Mouse (Mus musculus) myocyte (in vitro differentiated cells): ENCODE measurements at regions not wholly inside any gene's neighbourhood (a gene's known extent, or its start where the extent isn't known, plus 50 kb on each side); places are given as distances from the start of the nearest gene placed in this dataset.

Experiments used
- H3K27me3 ChIP-seq: one replicate; pipeline ENCODE4 v1.6.1; 2011; ENCODE audit not compliant: control insufficient read depth, insufficient read depth, insufficient read length
- H3K36me3 ChIP-seq: one replicate; pipeline ENCODE4 v1.6.1; 2011; ENCODE audit not compliant: control insufficient read depth, insufficient read depth
- H3K4me2 ChIP-seq: one replicate; pipeline ENCODE4 v1.6.1; 2011; ENCODE audit warnings: low read depth, control low read depth
- H3K4me3 ChIP-seq: one replicate; pipeline ENCODE4 v1.5.1; 2011; ENCODE audit warnings: mild to moderate bottlenecking, control low read depth, moderate library complexity
- H3K79me2 ChIP-seq: one replicate; pipeline ENCODE4 v1.6.1; 2011; ENCODE audit not compliant: control insufficient read depth, insufficient read depth
- H3ac ChIP-seq: one replicate; pipeline ENCODE4 v1.6.1; 2011; ENCODE audit not compliant: control insufficient read depth, insufficient read length
- CEBPB ChIP-seq: IDR thresholded peaks from 2 replicates; pipeline ENCODE4 v1.6.1; 2011; ENCODE audit warnings: mild to moderate bottlenecking, moderate library complexity; ENCODE audit not compliant: poor library complexity, insufficient read depth, severe bottlenecking
- E2F4 ChIP-seq: IDR thresholded peaks from one replicate; pipeline ENCODE4 v1.6.1; 2011; ENCODE audit warnings: mild to moderate bottlenecking, control low read depth, moderate library complexity; ENCODE audit not compliant: insufficient read depth
- MAX ChIP-seq: IDR thresholded peaks from one replicate; pipeline ENCODE4 v1.6.1; 2011; ENCODE audit warnings: low read depth, mild to moderate bottlenecking, control low read depth
- MYOD1 ChIP-seq, 3 experiments: IDR thresholded peaks; one replicate each; pipeline ENCODE4 v1.6.1; 2011; ENCODE audit warnings: control low read depth in 2 of 3, low read depth in 2 of 3, mild to moderate bottlenecking in 2 of 3, moderate library complexity in 1 of 3; ENCODE audit not compliant: insufficient read length in 2 of 3, control insufficient read depth in 1 of 3
- MYOG ChIP-seq, 3 experiments: IDR thresholded peaks; one replicate each; pipeline ENCODE4 v1.6.1; 2011; ENCODE audit warnings: control low read depth in 2 of 3, low read depth in 2 of 3, mild to moderate bottlenecking in 2 of 3; ENCODE audit not compliant: insufficient read length in 2 of 3, control insufficient read depth in 1 of 3, insufficient read depth in 1 of 3
- POLR2A ChIP-seq: IDR thresholded peaks from one replicate; pipeline ENCODE4 v1.6.1; 2011; ENCODE audit warnings: low read depth, mild to moderate bottlenecking, control low read depth, moderate library complexity; ENCODE audit not compliant: insufficient read length
- POLR2AphosphoS2 ChIP-seq: IDR thresholded peaks from one replicate; pipeline ENCODE4 v1.6.1; 2011; ENCODE audit warnings: low read depth, control low read depth; ENCODE audit not compliant: insufficient read length
- REST ChIP-seq: IDR thresholded peaks from one replicate; pipeline ENCODE4 v1.6.1; 2011; ENCODE audit warnings: mild to moderate bottlenecking, control low read depth, moderate library complexity; ENCODE audit not compliant: insufficient read depth, insufficient read length
- SRF ChIP-seq: IDR thresholded peaks from one replicate; pipeline ENCODE4 v1.6.1; 2011; ENCODE audit warnings: low read depth; ENCODE audit not compliant: control insufficient read depth, insufficient read length
- TCF12 ChIP-seq: IDR thresholded peaks from one replicate; pipeline ENCODE4 v1.6.1; 2011; ENCODE audit warnings: mild to moderate bottlenecking, control low read depth; ENCODE audit not compliant: poor library complexity, insufficient read depth, severe bottlenecking
- TCF3 ChIP-seq: IDR thresholded peaks from one replicate; pipeline ENCODE4 v1.6.1; 2011; ENCODE audit warnings: low read depth, control low read depth; ENCODE audit not compliant: insufficient read length
- USF1 ChIP-seq: IDR thresholded peaks from one replicate; pipeline ENCODE4 v1.6.1; 2011; ENCODE audit warnings: low read depth, mild to moderate bottlenecking, control low read depth, moderate library complexity

DNA sequence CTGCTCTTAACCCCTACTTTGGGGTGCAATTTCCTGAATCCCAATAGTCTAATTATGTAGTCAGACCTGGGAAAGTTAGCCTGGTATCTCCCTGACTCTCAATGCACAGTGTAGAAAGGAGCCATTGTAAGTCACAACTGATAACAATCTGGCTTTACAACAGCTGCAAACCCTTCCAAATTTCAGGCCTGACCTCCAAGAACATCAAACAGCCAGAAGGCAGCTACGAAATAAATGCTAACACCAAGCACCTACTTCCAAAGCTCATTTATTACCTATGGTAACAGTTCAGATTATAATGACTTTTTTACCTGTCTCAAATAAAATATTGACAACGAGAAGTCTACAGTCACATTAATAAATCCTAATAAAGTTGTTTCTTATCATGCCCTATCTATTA is 485.8 kb upstream of the Adgrl2 start:
- Histone ChIP-seq H3K27me3 (no peaks in the 10 kb centered on the region), H3ac (no peak overlapping the region), H3K4me3 (no peak overlapping the region), H3K36me3 (no peaks in the 10 kb centered on the region), H3K4me2 (no peak overlapping the region), H3K79me2 (no peaks in the 10 kb centered on the region)
- TF ChIP-seq REST (no peak), TCF12 (no peak), MAX (no peak), MYOG (IDR thresholded peaks at IDR 0.05; ENCODE audit: control insufficient read depth in 1 of 3, insufficient read depth in 1 of 3, insufficient read length in 2 of 3, low read depth in 2 of 3) (no peak), POLR2A (no peak), USF1 (no peak), E2F4 (no peak), CEBPB (no peak), MYOD1 (IDR thresholded peaks at IDR 0.05; ENCODE audit: control insufficient read depth in 1 of 3, insufficient read length in 2 of 3, low read depth in 2 of 3) (no peak), POLR2AphosphoS2 (no peak), TCF3 (no peak), SRF (no peak)

DNA sequence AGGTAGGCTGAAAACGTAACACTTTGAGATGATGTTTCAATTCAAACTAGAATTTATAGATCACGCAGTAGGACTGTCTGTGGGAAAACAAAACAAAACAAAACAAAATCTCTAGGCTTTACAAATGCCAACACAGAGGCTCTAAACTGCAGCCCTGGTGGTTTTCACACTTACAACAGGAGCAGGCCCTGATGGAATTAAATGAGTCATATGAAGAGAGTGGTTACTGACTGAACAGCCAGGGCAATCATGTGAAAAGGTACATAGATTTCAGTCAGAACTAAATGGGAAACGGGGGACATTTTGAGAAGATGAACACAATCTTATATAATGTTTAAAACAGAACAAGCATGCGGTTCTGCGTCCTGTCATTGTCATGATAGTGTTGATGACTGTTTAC is 476.6 kb upstream of the Adgrl2 start:
- H3K4me3 ChIP-seq, result no peak overlapping the region
- H3K4me2 ChIP-seq, result no peak overlapping the region
- H3K36me3 ChIP-seq, result no peaks in the 10 kb centered on the region
- no peak for TF ChIP-seq MYOD1 (IDR thresholded peaks at IDR 0.05; ENCODE audit: control insufficient read depth in 1 of 3, insufficient read length in 2 of 3, low read depth in 2 of 3)
- TF ChIP-seq POLR2AphosphoS2, result no peak
- TF ChIP-seq POLR2A, result no peak
- no peak for TF ChIP-seq TCF3
- TF ChIP-seq MYOG (IDR thresholded peaks at IDR 0.05; ENCODE audit: control insufficient read depth in 1 of 3, insufficient read depth in 1 of 3, insufficient read length in 2 of 3, low read depth in 2 of 3), result no peak
- TF ChIP-seq CEBPB, result no peak
- no peak for TF ChIP-seq E2F4
- no peak for TF ChIP-seq REST
- no peaks in the 10 kb centered on the region for H3K27me3 ChIP-seq
- no peak overlapping the region for H3ac ChIP-seq
- H3K79me2 ChIP-seq, result no peaks in the 10 kb centered on the region

DNA sequence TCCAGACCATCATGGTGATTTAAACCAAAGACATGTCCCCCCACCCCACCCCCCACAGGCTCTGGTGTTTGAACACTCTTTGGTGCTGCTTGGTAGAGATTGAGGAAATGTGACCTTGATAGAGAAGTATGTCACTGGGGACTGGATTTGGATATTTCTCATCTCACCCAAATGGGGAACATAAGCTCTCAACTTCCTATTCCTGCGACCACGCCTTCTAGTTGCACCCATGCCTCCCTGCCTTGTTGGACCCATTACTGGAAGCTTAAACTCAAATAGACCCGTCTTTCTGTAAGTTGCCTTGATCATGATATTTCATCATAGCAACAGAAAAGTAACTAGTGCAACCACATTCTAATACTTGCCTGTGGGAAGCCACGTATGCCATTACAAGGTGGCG is 474.2 kb upstream of the Adgrl2 start:
- no peak overlapping the region for H3ac ChIP-seq
- no peaks in the 10 kb centered on the region for H3K27me3 ChIP-seq
- H3K4me3 ChIP-seq, result no peak overlapping the region
- TF ChIP-seq CEBPB (no peak), REST (no peak), TCF3 (no peak), POLR2AphosphoS2 (no peak), MYOG (IDR thresholded peaks at IDR 0.05; ENCODE audit: control insufficient read depth in 1 of 3, insufficient read depth in 1 of 3, insufficient read length in 2 of 3, low read depth in 2 of 3) (no peak), POLR2A (no peak), MAX (no peak), SRF (no peak), USF1 (no peak), MYOD1 (IDR thresholded peaks at IDR 0.05; ENCODE audit: control insufficient read depth in 1 of 3, insufficient read length in 2 of 3, low read depth in 2 of 3) (no peak)
- H3K4me2 ChIP-seq, result no peak overlapping the region
- no peaks in the 10 kb centered on the region for H3K36me3 ChIP-seq
- H3K79me2 ChIP-seq, result no peaks in the 10 kb centered on the region

DNA sequence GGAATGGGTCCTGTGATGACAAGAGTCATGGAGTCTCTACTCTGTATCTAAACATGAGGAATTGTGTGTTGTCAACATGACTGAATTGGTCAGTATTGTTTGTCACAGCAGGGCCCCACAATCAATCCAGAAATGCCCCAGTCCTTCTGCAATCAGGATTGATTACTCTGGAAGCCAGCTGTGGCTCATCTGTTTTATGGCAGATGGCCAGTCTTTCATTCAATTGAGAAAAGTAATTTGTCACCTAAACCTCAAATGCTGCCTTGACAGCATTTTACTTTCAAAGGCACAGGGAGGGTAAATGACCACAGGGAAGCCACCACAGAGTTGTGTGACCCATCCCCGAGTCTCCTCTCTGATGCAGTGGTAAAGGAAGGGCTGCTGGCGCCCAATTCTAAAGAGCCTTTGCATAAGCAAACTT is 471.8 kb upstream of the Adgrl2 start:
- Histone ChIP-seq H3K36me3 (no peaks in the 10 kb centered on the region), H3K4me3 (no peak overlapping the region), H3K79me2 (no peaks in the 10 kb centered on the region), H3K27me3 (no peaks in the 10 kb centered on the region), H3K4me2 (peak overlapping the region; percentile 32), H3ac (no peak overlapping the region)
- TF ChIP-seq MYOG (IDR thresholded peaks at IDR 0.05; ENCODE audit: control insufficient read depth in 1 of 3, insufficient read depth in 1 of 3, insufficient read length in 2 of 3, low read depth in 2 of 3), result no peak
- no peak for TF ChIP-seq TCF3
- TF ChIP-seq MYOD1 (IDR thresholded peaks at IDR 0.05; ENCODE audit: control insufficient read depth in 1 of 3, insufficient read length in 2 of 3, low read depth in 2 of 3), result no peak
- TF ChIP-seq SRF, result no peak
- TF ChIP-seq E2F4, result no peak
- TF ChIP-seq POLR2AphosphoS2, result no peak
- TF ChIP-seq USF1, result no peak
- no peak for TF ChIP-seq POLR2A
- TF ChIP-seq TCF12, result no peak
- no peak for TF ChIP-seq MAX
- TF ChIP-seq REST, result no peak
- no peak for TF ChIP-seq CEBPB

DNA sequence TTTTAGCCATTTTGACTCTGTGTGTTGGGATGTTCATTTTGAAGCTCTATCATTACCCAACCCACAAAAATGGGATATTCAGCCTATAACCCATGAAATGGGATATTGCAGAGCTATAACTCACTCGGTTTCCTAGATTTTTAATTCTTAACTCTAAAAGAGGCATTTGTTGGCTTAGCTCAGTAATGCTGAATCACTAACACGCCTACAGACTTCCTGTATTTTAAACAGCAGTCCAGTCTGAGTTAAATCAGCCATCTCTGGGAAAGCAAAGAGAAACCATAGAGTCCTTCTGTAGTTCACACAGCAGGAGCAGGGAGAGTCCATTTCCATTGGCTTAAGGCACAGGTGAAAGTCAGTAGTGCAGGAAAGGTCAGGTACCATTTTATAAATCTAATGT is 471.3 kb upstream of the Adgrl2 start:
- H3ac ChIP-seq, result no peak overlapping the region
- no peaks in the 10 kb centered on the region for H3K36me3 ChIP-seq
- TF ChIP-seq TCF3 (no peak), REST (no peak), POLR2A (no peak), MYOD1 (IDR thresholded peaks at IDR 0.05; ENCODE audit: control insufficient read depth in 1 of 3, insufficient read length in 2 of 3, low read depth in 2 of 3) (no peak), E2F4 (no peak), CEBPB (no peak), MAX (no peak), MYOG (IDR thresholded peaks at IDR 0.05; ENCODE audit: control insufficient read depth in 1 of 3, insufficient read depth in 1 of 3, insufficient read length in 2 of 3, low read depth in 2 of 3) (no peak), SRF (no peak), POLR2AphosphoS2 (no peak), USF1 (no peak), TCF12 (no peak)
- no peaks in the 10 kb centered on the region for H3K27me3 ChIP-seq
- H3K4me3 ChIP-seq, result no peak overlapping the region
- no peaks in the 10 kb centered on the region for H3K79me2 ChIP-seq
- H3K4me2 ChIP-seq, result peak overlapping the region; percentile 32
